Mouse (Mus musculus) embryo, embryonic 11 days (tissue): ENCODE measurements around the gene Trap1a.
"Not testable (repeated sequence)": the region's sequence is repeated elsewhere in the genome, so short reads cannot be mapped to it uniquely, and the experiment has no call there.

Source experiments
- DNase-seq: peaks from one replicate; pipeline ENCODE4 v3.0.0-alpha.2; 2015

Gene Trap1a

DNA sequence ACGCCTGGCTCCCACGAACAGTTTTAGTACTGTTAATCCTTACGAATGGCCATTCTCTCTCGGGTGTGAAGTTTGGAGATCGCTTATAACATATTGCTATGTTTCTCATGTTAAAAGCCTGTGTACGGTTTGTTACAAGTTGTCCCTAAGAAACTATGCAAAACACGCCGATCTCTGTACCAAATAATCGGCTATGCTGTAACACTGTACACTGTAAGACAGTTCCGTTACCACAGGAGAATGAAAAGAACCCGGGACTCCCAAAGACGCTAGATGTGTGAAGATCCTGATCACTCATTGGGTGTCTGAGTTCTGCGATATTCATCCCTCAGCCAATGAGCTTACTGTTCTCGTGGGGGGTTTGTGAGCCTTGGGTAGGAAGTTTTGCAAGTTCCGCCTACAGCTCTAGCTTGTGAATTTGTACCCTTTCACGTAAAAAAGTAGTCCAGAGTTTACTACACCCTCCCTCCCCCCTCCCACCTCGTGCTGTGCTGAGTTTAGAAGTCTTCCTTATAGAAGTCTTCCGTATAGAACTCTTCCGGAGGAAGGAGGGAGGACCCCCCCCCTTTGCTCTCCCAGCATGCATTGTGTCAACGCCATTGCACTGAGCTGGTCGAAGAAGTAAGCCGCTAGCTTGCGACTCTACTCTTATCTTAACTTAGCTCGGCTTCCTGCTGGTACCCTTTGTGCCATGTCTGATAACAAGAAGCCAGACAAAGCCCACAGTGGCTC lies at the start of gene Trap1a:
Gene Trap1a (plus strand): TSS at position 421 of the 732 bp plus-strand sequence.
- no peak for DNase-seq

GRCm38 (mm10) chrX:139293114-139293513 lies 40.4 kb upstream of the Trap1a start:
- no peak for DNase-seq

- no peak for DNase-seq
Observed at GRCm38 (mm10) chrX:139295325-139295724, 38.2 kb upstream of the Trap1a start.

DNA sequence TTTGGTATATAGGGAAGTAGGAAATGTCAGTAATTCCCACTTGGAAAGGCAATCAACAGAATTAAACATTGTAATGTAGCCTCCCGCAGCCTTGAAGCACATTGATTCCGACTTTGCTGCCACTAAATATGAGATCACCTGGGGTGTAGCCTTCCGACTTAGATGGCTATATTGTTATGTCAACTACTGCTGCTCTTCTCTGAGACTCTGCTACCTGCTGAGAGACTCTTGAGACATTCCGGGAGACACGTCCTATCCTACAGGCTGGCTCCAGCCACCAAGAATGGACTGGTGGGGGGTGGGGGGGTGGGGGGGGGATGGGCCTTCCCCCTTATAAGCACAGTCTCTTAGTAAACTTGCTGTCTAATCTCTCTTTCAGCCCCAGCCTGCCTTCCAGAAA lies 16.1 kb upstream of the Trap1a start:
- not testable (repeated sequence) for DNase-seq

DNA sequence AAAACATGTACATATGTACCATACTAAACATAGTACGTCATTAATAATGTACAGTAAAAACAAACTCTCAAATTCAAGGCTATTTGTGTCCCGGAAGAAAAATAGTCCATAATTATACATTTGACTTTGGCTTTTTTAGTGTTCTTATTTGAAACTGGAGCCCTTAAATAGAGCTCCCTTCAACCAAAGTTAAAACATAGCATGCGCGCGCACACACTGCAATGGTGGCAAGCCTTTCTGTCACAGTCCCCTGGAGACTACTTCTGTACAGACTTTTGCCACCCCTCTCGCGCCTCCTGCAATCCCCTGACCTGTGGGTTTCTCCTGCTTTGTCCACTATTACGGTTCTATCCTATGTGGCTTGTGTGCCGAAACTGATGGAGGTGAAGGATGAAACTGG lies 900 bp upstream of the Trap1a start:
- DNase-seq, result no peak

- no peak for DNase-seq
Observed at GRCm38 (mm10) chrX:139334504-139335418, 1.3 kb downstream of the Trap1a start.

- no peak for DNase-seq
Observed at GRCm38 (mm10) chrX:139335419-139336074, 2.1 kb downstream of the Trap1a start.

DNA sequence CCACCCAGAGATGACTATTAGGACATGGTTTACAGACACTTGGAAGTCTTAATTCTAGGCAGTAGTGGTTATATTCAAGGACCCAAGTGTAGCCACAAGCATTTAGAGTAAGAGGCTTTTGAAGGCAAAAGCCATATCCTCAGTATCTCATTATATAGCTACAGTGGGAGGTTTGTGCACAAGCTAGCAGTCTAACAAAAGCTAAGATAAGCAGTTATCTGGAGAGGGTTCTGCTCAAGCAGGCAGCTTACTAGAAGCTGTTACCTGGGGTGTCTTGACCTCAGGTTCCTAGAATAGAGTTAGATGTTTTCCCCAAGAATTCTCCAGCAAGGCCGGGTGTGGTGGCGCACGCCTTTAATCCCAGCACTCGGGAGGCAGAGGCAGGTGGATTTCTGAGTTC lies 6.1 kb downstream of the Trap1a start:
- no peak for DNase-seq

- DNase-seq, result no peak
Observed at GRCm38 (mm10) chrX:139341185-139341584, 7.7 kb downstream of the Trap1a start.

- no peak for DNase-seq
Observed at GRCm38 (mm10) chrX:139352192-139352772, 18.8 kb downstream of the Trap1a start.

- DNase-seq, result no peak
Observed at GRCm38 (mm10) chrX:139357639-139358260, 24.3 kb downstream of the Trap1a start.

DNA sequence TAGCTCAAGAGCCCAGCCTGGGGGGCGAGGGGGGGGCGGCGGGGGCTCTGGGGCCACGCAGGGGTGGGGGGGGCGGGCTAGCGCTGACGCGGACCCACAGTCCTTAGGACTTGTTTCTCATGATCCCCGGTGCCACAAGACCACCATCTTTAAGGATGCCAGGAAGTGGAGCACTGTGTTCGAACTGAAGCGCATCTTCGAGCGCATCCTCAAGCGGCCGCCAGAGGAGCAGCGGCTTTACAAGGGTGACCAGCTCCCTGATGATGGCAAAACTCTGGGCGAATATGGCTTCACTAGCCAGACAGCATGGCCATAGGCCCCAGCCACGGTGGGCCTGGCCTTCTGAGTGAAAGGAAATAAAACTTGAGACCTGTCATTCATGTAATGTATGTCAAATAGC lies 24.9 kb downstream of the Trap1a start:
- no peak for DNase-seq

- no peak for DNase-seq
Observed at GRCm38 (mm10) chrX:139366837-139367528, 33.5 kb downstream of the Trap1a start.

DNA sequence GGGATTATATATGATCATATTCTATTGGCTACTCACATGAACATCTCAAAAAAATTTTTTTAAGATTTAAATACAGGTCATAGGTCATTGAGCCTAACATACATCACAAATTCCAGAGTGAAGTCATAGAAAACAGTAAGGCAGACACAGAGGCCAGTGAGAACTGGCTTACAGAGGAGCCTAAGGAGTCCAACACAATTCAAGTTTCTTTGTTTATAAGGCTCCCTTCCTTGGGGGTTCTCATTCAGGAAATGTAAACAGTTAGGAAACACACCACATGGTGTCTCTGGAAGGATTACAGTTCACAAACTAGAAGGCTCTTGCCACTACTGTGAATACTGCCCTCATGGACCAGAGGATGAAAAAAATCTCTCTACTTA lies 34.0 kb downstream of the Trap1a start:
- no peak for DNase-seq

DNA sequence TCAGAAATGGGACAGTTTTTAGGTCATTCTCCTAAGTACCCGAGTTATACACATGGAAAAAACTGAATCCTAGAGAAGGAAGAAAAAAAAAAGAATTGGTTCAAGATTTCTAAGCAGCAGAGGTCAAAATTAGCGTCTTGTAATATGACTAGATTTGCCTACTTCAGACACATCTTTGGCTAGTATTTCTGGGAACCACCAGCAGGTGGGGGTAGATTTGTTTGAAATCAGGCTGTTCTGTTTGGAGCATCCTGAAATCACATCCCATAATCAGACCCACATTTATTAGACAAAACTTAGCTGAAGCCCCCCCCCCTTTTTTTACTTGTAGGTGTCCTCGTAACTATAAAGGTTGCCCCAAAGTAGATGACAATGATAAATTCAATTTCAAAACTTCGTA lies 35.6 kb downstream of the Trap1a start:
- DNase-seq, result peak; percentile 22

DNA sequence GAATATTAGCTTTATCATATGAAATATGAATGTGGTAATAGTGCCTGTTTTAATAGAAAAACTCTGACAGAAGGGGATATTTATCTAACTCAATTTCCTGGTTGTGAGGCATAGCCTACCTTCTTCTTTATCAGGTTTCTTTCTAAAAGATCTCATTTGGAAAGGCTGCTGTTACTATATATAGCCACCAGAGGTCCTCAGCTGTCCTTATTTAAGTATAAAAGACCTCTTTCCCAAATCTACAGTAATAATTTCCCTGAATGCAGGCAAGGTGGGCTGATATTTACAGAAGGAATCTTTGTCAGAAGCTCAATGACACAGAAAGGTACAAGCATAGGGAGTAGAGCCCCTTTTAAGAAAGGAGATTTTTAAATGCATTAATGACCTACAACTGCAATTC lies 39.2 kb downstream of the Trap1a start:
- peak; percentile 46 for DNase-seq
